Mouse (Mus musculus): ENCODE results near the gene Gas7.

Gas7 gene

DNA sequence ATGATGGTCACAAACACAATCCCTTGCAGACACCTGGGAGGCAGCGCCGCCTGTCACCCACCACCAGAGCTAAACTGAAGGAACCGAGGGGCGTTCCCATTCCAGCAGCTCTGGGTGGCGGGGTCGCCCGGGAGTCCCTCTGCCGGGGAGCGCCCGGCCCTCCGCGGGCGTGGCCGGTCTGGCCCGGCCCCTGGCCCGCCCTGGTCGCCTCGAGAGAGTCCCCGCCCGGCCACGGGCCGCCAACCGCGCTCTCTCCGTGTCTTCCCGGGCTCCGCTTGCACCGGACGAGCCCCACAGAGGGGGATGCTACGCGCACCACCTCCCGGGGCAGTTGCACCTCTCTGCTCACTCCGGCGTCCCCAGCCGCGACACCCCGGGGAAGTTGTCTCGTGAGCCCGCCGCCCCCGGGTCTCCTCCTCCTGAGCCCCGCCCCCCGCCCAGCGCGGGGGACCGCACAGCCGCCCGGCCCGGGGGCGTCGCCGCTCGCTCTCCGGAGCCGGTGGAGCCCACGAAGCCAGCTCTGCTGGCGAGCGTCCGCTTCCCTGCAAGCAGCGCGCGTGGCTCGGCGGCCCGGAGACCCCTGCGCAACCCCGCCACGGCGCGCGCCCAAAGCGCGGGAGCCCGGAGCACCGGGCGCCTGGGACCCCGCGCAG is at the start of gene Gas7:
Gene Gas7 (plus strand): TSS at position 564 of the 653 bp plus-strand sequence.
- peak; percentile 46 to 56 for DNase-seq

DNA sequence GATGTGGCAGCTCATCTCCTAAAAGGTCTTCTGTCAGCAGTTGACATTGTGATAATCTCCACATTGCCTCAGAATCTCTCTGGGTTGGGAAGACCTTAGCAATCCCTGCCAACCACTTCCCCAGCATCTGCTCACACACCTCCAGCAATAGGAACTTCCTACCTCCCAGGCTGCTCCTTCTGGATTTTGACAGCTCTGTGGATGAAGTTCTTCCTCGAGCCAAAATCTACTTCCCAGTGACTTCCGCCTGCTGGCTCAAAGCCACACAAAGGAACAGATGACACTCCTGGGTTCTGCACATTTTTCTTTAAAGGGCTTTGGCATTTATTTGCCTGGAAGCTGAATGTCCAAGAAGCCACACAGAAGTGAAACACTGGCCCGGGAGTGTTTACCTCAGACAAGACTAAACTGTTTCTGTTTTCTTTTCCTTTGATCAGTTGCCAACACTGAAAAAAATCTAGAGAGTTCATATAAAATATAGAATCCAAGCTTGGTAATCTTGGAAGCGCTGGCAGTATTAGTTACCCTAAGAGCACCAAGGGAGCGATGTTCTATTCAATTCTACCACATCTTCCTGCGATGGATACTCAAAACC is 40.8 kb upstream of the Gas7 start:
- peak; percentile 71 to 72 for DNase-seq

DNA sequence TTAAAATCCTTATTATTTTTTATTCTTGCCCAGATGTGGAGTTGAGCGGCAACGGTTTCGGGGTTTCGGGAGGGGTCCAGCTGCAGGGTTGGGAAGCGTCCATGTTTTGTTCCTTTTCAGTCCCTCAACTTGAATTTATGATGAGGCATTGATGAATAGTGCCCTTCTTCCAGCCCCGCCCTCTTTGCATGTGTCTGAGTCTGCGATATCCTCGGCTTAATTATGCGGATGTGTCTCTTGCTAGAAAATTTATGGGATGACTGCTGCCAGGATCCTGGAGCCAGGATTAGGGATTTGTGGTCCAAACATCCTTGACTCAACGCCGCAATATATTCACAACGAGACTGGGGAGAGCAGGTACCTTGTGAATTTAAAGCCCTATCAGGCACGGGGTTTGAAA is 31.7 kb upstream of the Gas7 start:
- no peak for DNase-seq

DNA sequence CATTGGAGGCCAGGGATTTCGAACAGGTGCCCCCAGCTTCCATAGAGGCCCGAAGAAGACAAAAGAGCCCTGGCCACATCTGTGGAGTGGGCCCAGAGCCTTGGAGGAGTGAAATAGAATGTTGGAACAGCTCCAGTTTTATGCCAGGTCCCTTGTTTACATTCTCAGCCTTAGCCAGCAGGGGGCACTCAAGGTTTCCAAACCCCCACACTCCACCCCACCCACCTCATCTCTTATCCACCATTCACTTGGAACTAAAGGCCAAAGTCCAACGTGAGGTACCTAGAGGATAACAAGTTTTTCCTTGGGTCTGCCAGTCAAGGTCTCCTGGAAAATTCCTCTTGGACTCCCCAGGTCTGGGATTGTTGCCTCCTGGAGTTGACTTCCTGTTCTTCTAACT is 27.0 kb upstream of the Gas7 start:
- DNase-seq = peak; percentile 64 to 65

DNA sequence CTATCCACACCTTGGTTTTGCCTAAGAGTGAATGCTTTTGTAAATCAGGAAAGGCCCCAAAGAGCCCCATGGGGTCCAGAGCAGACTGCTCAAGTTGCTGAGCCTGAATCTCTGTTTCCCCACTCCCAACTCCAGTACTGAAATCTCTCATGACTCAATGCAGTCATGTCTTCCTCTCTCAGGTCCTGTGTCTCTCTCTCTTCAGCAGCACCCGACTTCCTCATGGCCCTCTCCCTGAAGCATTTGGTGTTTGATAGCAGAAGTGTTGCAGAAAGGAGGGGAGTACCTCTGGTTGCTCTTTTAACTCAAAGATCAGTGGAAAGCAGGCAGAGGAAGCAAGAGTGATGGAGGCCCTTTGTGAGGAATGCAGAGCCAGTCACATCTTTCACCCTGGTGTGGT is 25.4 kb upstream of the Gas7 start:
- no peak for DNase-seq

DNA sequence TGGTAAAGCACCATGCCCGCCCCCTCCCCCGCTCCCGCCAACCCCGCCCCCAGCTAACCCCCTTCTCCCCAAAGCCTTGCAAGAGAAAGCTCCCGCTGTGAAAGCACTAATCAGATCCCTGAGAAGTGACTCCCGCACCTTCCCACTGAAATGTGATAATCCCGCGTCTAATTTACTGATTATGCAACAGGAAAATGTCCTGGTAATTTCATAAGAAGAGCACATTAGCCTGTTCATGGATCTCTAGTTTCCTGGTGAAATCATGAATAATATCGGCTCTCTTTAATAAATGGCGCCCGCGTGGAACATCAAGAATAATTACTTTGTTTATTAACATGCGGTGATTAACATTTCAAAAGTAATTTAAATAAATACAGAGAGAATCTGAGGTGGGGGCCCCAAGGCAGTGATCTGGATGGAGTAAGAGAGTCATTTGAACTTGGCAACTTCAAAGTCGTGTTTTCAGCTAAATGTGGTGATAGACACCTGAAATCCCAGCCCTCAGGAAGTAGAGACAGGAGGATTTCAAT is 24.1 kb upstream of the Gas7 start:
- no peak for DNase-seq

DNA sequence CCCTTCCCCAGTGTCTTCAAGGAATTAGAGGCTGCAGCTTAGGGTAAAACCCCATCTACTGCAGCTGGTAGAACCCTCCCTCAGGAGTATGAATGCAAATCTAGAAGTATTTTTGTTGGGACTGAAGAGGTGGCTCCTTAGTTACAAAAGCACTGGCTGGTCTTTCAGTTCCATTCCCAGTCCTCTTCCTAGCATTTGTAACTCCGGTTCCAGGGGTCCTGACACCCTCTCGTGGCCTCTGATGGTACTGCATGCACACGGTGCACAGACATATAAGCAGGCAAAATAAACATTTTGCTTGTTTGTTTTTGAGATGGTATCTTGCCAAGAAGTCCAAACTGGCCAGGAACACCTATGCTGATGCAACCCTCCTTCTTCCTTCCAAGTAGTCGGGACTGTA is 23.4 kb upstream of the Gas7 start:
- peak; percentile 24 to 32 for DNase-seq

DNA sequence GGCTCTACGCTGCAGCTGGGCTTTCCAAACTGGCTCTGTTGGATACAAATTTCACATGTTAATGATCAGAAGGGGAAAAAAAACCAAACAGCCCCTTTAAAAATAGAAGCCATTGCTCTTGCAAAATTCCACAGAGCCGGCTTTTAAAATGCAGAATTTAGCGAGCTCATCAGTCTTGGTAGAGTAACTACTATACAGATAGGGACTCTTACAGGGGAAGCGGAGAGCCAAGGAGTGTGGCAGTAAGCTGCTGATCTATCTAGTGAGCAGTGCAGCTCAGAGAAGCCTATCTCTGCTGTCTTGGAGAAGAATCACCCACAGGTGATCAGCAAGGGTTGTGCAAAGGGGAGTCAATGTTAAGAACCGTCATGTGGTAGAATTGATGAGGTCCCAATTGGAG is 21.5 kb upstream of the Gas7 start:
- no peak for DNase-seq

DNA sequence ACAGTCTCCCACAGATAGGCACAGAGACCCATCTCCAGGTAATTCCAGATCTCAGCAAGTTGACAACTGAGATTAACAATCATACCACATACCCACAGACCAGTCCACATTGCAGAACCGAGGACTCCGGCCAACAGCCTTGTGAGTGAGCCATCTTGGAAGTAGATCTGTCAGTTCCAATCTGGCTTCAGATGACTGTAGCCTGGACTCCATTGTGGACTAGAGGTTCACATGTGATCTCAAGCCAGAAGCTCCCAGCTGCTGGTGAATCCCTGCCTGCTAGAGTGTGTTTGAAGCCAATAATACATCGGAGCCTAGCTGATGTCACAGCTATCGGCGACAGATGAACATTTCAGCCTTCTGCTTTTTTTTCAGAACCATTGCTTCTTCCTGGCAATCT is 16.5 kb upstream of the Gas7 start:
- DNase-seq = peak; percentile 78 to 84

DNA sequence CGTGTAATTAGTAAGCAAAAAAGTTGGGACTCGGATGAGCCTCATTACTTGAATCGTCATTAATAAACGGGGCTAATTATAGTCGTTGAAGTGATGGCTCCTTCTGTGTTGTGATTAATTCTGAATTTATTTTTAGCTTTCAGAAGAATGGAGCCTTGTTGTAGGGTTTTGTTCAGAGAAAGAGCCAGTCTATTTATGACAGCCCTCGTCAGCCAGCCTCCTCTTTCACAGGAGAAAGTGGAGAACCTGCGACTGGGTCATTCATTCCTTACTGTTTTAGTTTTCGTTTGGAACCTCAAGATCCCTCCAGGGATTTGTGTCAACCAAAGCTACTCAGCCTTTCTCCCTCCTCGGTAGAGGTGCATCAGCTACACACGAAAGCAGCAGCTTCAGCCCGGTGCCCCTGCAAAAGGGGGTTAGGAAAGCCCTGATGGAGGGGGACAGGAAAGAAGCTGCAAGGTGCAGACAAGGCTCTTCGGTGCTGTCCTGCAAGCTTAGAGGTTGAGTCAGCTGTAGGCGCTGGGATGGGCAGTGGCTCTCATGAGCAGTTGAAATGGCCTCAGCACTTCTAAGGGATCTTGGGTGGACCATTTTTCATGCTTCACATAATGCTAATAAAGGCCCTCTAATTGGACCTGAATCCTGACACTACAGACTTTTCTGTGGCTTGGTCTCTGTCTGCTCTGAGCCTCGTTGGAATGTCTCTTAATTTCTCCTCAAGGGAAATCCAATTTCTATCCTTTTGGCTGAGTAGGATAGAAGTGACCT is 10.0 kb upstream of the Gas7 start:
- DNase-seq = no peak

DNA sequence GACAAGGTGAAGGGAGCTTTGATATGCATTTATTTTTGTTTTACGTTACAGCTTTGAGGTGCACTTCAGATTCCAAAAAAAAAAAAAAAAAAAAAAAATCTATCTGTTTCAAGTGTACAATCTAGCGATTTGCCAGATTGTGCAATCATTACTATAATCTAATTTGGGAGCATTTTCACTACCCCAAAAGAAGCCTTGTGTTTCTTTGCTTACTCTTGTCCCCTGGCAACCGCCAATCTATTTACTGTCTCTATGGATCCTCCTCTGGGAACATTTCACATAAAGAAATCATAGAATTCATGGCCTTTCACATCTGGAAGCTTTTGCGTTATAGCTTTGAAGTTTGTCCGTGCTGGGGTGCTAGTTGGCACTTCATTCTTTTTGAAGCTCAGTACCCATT is 3.7 kb upstream of the Gas7 start:
- no peak for DNase-seq

DNA sequence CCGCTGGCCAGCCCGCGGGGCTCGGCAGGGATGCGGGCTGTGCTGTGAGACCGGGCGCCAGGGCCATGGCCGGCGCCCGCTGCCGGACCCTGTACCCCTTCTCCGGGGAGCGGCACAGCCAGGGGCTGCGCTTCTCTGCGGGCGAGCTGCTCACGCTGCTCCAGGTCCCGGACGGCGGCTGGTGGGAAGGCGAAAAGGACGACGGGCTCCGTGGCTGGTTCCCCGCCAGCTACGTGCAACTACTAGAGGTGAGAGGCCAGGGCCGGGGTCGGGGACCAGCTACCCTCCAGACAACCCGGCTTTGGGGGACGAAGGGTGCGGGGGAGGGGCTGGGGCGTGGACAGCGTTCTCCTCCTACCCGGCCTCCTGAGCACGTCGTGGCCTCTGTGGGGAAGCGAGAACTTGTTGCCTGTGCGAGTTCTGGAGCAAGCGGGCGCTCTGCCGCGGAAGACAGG is 317 bp downstream of the Gas7 start:
- DNase-seq = peak; percentile 50 to 54

DNA sequence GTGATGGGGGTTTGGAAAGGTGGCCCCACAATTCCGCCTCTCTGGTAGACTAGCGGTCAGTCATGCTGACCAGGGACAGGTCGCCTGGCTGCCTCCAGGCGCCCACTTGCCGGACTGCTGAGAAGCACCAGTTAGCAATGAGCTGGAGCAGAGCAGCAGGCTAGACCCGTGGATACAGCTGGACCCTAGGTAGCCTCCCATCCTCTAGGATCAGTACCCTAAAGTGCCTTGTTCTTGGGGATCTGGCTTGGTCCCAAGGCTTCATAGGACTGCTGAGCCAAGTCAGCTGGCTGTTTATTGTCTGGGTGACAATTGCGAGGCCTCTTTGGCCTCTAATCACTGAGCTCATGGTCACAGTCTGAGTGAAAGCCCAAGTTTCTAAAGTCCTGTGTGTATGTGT is 792 bp downstream of the Gas7 start:
- peak; percentile 21 to 26 for DNase-seq

DNA sequence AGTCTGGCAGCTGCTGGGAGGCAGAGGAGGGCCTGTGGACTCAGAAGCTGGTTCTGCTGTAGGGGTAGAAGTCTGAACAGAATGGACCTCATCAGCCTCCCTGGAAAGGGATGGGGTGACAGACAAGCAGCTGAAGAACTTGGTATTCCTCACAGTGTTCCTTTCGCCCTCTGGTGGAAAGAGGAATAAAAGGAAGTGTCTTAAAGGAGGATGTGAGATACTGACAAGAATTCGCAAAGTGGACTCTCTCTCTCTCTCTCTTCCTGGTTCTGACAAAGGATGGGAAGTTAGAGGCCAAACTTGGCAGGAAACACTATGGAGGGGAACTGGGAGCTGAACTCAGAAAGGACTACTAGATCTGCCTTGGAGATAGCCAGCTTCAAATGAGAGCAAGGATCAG is 2.9 kb downstream of the Gas7 start:
- peak; percentile 42 to 69 for DNase-seq

DNA sequence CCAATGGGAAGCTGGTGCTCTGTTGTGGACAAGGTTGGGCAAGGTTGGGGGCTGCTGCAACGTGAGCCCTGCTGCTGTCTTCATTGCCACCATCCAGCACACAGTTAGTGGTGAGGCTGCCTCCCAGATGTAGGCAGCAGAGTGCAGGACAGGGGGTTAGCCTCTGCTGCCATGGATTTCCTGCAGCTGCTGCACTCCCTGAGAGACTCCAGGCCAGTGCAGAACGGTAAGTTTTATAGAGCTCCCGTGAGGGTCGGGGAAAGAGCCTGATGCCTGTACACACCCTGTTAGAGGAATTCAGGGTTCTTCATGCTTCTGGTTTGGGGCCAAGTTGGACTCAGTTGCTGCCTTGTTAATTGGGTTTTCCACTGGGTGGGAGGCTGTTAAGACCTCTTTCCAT is 11.9 kb downstream of the Gas7 start:
- DNase-seq = no peak

DNA sequence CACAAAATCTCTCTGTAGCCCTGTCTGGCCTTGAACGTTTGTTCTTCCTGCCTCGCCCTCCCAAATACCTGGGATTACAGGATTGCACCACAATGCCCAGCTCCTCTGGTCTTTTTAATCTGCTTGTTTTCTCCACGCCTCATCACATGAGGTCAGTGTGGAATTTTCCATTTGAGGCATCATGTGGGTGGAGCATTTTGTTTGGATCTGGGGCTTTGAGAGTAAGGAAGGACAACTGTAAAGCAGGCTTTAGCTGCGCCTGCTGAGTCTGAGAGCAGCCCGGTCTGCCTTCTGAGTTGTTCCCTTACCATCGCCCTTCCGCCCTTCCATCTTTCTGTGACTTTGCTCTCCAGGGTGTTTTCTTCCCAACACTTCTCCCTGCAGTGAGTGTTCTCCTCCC is 13.6 kb downstream of the Gas7 start:
- DNase-seq = no peak

DNA sequence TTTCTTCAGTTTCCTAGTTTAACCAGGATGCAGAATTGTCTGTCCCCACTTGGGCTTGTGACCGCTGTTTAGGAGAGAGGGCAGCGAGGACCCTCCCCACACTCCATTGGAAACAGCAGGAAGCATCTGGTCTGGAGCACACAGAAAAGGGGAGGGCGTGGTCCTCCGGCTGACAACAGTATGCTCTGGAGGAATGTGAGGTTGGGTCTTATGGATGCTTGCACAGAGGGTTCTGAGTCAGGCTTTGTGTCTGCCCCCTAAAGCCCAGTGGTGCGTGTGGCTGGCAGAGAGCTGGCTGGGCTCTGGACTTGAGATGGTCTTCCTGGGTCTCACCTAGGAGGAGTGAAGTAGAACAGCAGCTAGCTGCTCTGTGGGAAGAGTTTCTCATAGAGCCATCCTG is 19.4 kb downstream of the Gas7 start:
- no peak for DNase-seq

DNA sequence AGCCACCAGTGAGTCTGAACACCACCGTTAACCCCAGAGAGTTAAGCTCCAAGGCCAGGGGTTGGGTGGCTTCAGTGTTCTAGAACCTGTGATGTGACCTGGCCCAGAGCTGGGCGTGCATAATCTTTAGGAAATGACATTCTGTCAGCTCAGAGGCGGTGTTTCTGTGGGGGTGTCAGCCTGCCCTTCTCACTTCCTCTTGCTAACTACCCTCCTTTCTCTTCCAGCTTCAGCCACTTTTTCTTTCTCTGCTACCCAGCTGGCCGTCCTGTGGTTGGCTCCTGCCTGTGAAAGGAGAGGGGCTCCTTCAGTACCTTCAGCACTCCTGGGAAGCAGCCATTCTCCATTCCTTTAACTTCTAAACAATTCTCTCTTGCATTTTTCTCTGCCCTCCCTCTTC is 24.3 kb downstream of the Gas7 start:
- no peak for DNase-seq

DNA sequence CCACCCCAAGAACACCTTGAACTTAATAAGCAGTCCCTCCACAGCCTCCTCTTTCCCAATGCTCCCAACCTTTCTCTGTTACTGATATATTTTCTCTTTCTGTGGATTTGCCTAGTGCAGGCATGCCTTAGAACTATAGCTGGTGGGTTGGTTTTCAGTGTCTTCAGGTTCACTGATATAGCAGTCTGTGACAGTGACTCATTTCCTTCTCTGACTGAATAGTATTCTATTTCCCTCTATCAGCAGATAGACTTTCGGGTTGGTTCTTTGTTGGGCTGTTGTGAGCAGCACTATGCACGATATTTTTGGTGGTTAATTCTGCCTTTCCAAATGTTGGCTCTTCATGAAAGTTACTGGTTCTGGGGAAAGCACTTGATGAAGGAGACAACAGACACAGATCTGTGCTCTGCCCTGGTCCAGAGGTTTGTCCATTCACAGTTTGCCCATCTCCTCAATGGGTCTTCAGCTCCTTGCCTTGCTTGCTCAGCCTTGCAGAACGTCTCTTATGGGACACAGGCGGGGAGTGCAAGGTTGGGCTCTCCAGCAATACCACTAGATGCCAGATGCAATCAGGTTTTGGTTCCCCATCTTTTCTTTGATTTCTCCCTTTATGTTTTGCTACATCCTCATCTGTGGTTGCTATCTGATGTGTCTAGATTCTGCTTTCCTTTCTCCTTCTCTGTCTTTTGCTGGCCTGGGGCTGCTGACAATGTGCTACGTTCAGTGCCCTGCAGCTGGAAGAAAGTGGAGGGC is 25.1 kb downstream of the Gas7 start:
- DNase-seq = no peak

DNA sequence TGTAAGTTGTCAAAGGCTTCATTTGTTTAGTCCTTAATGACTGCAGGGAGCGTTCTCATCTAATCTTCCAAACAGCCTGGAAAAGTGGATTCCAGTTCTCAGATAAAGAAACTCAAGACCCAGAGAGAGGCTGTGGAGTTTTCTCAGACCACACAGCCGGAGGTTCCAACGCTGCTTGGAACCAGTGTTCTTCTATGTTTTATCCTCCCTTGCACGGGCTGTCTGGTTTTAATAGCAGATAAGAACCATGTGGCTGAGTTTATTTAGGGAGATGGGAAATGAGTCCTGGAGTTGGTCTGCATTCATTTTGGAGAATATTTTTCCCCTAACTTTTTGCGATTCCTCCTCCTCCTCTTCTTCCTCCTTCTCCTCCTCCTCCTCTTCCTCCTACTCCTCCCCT is 26.5 kb downstream of the Gas7 start:
- DNase-seq = no peak

DNA sequence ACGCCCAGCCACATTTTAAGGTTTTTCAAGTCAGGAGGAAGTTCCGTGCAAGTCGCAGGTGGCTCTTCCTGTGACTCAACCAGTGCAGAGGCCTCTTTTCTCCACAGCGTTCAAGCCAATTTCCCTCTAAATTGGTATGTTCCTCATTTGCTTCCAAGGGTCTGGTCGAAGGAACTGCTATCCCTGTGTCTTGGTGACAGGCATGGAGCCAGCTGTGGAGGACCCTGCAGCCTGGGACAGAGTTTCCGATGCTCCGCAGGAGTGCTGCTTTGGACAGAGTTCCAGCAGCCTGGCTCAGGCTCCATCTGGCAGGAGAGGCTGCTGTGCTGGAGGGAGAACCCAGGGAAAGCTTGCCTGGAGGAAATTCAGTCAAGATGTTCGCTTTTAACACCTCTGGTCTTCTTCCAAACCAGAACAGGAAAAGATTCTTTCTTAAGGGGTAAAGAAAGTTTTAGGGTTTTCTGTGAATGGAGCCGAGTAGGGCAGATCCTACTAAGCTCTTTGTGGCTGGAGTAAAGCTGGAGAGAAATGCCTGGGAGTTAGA is 27.1 kb downstream of the Gas7 start:
- peak; percentile 72 to 84 for DNase-seq

DNA sequence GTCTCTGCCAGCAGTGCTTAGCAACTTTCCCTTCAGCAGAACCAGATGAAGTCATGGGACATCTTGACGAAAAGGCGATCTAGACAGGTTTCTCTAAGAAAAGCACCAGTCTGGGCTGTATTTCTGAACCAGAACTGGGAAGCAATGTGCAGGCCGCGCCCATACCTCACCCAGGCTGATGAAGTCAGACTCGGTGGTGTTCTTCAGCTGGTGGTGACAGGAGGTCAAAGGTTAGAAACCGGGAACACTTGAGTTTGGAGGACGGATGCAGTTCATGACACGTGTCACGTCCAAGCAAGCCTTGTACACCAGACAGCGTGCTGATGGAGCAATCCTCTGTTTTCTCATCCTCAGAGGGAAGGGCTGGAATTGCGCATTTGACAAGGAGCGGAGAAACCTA is 32.9 kb downstream of the Gas7 start:
- DNase-seq = no peak

DNA sequence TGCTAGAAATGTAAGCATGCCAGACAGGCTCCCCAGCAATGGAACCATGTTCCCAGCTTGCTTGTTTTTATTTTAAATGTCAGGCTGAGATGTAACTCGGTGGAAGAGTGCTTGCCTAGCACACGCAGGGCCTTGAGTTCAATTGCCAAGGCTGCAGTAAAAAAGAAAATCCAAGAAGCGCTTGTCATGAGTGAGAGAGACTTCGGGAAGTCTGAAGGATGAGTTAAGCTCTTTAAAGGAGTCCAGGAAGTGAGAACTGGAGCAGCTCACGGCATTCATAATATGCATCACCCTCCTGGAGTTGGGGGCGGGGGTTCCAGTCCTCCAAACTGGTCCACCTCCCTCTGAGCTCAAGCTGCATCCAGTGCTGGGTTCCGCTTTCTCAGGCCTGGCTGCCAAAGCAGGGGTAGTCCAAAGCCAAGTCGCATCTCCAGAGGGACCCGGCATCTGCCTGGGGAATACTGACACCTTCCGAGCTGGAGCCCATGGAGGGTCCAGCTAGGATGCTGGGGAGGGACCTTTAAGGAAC is 34.5 kb downstream of the Gas7 start:
- peak; percentile 31 to 49 for DNase-seq
